Mouse (Mus musculus) testis, postnatal 10 days (tissue): ENCODE data around the gene Mgarp.
A peak's percentile ranks its signal among the peaks of the same experiment; 100 is the strongest.
"Not testable (repeated sequence)": the region's sequence is repeated elsewhere in the genome, so short reads cannot be mapped to it uniquely, and the experiment has no call there.

ENCODE experiments used
- DNase-seq: peaks from one replicate; pipeline ENCODE4 v3.0.0; 2021; ENCODE audit warnings: low spot score

Mgarp gene

DNA sequence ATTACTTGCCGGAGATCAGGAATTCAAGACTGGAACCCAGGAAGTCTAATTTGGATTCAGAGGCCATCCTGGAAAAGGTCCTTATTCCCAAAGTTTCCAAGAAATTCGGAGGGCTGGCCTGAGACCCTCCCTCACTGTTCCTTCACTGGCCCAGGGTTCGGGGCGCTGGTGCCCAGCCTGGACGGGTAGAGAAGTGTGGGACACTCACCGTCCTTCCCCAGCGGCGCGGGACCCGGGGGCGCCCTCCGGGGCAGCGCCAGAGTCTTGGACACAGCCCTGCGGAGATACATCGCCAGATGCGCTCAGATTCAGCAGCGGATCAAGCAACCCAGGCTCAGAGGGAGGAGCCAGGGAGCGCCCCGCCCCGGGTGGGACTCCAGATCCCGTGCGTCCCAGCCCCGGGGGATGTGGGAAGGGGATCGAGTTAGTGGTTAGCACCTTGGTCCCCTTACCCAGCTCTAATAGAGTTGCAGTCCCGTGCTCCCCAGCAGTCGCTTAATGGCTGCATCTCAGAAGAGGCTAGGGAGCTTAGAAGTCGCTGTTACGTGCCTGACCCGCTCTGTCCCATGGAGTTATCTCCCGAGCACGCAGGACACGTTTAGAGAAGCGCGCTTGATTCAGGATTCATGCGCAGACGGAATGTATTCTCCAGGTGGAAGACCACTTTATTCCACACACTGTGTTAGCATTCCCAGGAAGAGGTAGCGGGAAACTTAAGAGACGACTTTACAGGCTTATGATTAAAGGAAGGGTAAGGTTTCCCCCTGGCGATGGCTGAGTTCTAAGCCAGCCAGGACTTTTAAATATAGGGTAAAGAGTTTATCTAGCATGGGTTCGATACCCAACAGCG lies at the start of gene Mgarp:
Gene Mgarp, minus strand, starts transcription at position 520 of the 850 bp plus-strand sequence.
- DNase-seq = peak; percentile 91

DNA sequence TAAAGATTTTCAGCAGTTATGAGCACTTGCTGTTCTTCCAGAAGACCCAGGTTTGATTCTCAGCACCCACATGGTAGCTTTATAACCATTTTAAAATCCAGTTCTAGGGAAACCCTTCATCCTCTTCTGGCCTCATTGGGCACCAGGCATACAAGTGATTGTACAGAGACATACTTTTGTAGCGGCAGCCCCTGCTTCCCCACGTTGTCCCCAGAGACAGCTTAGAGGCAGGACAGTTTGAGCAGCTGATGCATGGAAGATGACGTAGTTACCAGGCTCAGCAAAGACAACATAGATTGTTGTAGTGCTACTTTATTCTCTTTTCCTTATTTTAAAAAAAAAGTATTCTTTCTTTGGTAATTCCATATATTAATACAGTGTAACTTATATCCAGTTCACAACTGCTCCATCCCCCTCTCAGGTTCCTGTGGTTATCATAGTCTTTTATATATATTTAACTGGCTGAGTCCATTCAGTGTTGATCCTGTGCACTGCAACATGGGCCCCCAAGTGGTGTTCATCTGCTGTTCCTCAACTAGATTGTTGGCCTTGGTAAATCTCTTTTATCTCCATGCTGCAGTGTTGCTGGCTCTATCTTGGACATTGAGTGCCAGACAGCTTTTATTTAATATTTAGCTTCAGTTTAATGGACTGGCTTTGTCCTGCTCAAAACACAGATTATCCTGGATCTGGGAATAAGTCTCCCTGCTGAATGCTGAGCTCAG lies 38.5 kb upstream of the Mgarp start:
- no peak for DNase-seq

DNA sequence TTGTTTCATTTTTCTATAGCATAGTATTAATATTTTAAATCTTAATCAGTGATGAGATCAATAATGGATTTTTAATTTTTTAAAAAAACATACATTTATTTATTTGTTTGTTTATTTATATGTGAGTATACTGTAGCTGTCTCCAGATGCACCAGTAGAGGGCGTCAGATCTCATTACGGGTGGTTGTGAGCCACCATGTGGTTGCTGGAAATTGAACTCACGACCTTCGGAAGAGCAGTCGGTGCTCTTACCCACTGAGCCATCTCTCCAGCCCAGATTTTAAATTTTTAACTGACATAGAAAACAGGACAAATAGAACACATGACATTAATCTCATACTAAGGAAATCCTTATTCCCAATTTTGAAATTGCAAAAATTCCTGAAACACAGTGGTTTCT lies 37.8 kb upstream of the Mgarp start:
- not testable (repeated sequence) for DNase-seq

DNA sequence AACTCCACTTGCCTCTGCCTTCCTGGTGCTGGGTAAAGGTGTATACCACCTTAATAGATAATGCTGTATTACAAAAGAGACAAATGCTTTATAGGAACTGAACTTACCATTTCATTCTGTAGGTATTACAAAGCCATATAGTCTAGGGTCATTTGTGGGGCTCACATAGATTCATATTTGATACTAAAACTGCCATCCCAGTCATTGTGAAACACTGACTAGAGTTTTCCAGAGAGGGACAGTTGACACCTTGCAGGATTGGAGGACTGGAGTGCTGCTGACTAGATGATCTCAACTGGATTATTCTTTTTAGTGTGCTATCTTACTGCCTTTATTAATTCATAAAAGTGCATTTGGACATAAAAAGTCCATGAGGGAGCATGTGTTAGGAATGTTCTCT lies 28.9 kb upstream of the Mgarp start:
- DNase-seq = no peak

DNA sequence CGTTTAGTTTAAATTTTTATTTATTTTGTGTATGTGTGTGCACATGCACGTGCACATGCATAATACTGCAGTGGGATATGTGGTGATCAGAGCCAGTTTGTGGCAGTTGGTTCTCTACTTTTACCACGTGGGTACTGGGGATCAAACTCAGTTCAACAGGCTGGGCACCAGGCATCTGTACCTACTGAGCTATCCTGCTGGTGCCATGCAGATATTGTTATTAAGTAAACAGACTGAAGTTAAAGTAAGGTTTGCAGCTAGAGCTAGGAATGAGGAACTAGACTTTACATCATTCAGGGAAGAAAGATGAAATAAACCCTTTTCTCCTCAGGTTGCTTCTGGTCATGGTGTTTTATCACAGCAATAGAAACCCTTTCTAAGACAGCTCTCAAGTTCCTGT lies 25.4 kb upstream of the Mgarp start:
- no peak for DNase-seq

DNA sequence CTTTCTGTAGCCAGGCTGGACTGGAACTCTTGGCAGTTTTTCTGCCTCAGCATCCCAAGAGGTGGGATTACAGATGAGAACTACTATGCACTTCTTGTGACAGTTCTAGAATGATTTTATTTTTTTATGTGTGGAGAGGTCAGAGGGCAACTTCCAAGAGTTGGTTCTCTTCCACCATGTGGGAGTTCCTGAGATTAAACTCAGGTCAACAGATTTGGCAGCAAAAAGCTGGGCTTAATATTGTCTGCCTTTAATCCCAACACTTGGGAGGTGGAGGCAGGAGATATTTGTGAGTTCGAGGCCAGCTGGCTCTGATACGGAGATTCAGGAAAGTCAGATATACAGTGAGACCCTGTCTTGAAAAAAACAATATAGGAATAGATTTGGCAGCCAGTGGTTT lies 21.4 kb upstream of the Mgarp start:
- DNase-seq = no peak

DNA sequence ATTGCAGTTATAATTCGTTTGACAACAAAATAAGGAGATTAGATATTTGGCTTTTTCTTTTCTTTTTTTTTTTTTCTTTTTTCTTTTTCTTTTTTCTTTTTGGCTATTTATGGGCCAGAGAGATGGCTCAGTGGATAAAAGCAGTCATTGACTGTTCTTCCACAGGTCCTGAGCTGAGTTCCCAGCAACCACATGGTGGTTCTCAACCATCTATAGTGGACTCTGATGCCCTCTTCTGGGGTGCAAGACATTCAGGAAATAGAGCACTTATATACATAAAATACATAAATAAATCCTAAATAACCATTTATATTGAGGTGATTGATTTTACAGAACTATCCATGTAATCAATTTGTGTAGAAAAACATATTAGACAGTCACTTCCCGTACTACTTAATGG lies 20.9 kb upstream of the Mgarp start:
- DNase-seq = no peak

DNA sequence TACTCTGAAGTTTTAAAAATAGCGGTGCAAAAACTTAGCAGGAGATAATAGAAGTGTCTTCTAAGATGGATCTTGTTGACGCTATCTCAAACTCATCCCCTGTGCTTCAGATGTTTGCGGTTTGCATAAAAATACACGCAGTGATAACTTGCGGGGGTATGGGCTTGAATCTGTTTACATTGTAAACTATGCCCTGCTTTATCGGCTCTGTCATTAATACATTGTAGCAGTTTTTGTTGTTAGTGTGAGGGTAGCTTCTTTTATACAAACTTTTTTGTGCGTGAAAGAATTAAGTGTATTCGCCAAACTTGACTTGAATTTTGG lies 20.6 kb upstream of the Mgarp start:
- no peak for DNase-seq

DNA sequence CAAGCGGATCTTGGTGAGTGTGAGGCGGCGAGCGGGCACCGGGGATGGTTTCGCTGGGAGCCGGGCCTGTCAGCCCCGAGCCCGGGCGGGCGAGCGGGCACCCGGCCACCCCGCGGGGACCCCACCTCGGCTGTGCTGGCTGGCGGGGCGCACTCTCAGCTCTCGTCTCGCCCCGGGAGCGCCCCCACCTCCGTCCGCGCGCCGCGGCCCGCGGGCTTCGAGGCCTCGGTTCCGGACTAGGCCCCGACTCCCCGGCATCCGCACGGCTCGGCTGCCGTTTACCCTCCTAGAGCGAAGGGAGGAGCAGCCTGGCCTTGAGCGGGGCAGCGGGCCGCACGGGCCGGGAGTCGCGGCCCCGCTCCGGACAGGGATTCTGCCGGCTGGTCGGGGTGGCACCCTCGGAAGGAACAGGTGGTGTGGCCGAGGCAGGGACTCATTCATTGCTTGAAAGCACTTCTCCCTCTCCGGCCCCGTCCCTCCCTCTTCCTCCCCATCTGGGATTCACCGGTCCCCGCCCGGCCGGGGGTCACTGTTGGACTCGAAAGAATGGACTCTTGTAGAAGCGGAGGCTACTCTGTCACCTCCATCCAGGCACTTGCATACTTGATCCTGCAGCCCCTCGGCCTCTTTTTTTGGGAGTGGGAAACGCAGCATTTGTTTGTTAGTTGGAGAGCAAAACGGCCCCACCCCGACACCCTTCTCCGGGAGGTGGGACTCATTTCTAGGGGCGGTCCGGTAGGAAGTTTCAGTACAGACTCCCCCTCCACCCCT lies 20.0 kb upstream of the Mgarp start:
- DNase-seq = peak; percentile 72

DNA sequence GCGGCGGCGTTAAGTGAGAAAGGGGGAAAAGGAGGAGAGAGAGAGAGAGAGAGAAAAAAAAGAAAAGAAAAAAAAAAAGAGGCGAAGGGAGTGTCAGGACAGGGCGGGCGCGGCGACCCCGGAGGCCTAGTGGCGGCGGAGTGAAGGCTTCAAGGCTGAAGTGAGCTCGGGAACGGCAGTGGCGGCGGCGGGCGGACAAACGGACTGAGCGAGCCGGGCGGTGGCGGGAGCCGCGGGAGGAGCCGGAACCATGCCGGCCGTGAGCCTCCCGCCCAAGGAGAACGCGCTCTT lies 19.5 kb upstream of the Mgarp start:
- DNase-seq = no peak

DNA sequence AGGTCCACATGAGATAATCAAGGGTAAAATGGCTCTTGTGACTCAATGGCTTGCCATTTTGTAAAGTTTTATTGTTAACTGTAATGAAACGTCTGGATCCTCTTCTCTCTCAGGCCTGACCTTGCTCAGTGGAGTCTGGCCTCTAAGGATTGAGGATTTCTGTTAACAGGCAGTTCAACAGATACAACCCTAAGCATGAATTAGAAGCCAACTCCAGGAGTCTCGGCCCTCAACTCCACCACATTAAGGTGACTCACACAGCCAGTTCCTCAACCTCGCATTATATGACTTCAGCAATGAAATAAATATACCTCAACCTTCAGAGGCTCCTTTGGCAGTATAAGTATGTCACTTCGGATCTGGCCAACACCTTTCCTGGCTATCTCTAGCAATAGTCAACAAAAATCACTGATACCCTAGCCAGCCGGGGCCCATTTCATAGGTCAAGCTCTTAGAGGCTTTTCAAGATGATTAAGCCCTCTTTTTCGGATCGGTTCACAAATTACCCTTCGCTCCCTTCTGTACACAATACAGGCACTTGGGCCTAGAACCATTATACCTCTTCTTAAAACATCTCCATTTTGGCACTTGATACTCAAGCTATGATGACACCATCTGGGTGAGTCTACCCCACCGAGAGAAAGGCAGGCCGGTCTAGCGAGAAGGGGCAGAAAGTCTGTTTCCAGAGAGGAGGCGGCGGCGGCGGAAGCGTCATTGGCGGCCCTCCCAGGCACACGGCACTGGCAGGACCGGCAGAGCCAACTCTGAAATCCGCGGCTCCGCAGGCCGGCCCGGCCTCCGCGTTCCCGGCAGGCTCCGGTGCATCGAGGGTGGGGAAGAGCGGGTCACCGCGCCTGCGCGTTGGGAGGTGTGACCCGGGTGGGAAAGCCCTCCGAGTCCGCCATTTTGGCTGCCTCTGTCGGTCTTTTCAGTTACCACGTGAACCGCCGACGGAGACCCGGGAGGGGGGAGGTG lies 18.8 kb upstream of the Mgarp start, which contains the start of gene Naa15:
Gene Naa15, plus strand, starts transcription at position 51 of the 975 bp plus-strand sequence.
- DNase-seq = peak; percentile 96

DNA sequence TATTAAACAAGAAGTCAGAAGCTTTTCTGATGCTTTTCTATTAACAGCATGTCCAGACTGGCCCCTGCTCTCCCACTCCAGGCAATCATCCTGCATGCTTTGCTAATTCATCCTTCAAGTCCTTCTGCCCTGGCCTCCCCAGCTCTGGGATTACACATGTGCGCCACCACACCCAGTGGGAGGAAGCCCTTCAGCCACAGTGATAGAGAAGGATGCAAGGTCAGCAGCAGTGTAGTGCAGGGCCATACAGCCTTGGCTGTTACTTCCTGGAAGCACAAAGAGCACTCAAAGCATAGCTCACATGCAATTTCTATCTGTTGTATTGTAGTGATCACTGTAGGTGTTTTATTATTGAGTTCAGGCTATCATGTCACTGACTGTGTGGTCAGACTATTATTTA lies 16.7 kb upstream of the Mgarp start:
- DNase-seq = no peak

DNA sequence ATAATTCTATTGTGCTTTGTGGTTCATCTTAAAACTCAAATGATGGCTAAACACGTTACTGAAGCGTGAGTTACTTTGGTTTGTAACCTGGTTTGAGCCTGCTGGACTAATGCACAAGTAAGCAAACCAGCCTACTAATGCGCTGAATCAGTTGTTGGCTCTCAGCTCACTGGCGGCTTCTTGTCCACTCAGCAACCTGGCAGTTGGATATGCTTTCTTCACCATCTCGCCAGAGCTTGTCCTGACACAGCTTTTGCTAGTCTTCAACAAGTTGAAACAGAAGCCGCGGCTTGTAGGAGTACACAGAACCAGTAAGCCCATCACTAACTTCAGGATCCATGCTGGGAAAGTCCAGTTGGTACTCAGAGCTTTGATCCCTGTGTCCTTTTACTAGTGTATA lies 15.9 kb upstream of the Mgarp start:
- no peak for DNase-seq

DNA sequence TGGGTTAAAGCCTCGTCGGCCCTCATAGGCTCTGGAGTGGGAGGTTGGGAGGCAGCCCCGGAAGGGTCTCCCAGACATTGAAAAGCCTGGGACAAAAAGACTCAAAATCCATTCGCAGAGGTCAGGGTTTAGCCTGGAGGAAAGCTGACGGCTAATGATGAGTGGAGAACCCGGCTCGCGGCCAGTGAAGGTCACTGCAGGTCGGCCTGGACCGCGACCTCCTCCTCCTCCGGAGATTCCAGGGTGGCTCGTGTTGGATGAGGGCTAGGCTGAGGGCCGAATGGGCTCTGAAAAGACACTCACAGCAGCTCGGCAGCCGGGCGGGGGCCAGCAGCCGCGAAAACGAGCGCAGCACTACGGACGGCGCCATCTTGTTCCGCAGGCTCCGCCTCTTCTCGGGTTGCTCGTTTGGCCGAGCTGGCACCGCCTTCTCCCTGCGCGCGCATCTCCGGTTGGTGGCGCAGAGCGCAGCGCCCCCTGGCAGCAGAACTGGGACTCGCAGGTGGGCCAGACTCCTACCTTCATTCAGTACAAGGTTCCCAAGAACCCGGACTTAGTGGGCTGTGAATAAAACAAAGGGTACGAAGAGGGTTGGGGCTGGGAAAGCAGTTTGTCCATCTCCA lies 12.1 kb upstream of the Mgarp start, which contains the start of gene Ndufc1:
Gene Ndufc1, minus strand, starts transcription at position 428 of the 623 bp plus-strand sequence.
- peak; percentile 100 for DNase-seq

DNA sequence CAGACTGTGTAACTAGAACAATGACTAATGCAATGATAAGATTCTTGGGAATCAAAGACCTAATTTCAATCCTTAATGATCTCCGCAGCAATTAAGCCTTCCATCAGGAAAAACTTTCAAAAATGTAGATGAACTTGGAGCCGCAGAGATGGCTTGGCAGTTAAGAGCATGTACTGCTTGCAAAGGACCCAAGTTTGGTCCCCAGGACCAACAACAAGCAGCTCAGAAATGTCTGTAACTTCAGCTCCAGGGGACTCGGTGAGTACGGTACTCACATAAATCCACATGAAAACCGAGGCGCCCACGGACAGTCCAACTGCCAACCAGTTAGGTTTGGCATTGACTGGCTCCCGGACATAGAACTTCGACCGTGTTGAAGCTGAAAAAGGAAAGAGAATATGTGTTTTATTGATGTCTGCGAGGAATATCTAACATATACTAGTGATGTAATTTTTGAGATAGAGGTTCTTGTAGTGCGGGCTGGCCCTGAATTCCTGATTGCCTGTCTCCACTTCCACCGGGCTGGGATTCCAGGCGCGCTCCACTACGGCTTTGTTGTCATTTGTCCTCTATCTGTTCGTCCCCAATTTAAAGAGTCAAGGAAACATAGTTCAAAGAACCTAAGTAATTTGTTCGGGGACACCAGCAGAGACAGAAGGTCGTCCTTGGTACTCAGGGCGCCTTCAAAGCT lies 11.5 kb upstream of the Mgarp start:
- DNase-seq = no peak

DNA sequence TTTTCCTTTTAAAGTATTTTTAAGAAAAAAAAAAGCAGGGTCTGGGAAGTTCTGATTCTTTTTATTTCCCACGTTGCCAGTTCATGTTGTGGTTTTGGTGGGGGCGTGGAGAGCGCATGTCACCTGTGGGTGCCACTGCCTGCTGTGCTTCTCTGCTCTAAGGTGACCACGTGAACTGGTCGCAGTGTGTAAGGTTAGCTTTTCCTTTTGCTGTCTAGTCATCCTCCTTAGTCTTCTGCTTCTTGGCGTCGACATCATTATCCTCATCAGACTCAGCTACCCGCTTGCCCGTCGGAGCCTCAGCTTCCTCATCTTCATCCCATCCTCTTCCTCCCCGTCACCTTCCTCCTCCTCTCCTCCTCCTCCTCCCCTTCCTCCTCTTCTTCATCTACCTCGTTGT lies 6.1 kb upstream of the Mgarp start:
- DNase-seq = no peak

DNA sequence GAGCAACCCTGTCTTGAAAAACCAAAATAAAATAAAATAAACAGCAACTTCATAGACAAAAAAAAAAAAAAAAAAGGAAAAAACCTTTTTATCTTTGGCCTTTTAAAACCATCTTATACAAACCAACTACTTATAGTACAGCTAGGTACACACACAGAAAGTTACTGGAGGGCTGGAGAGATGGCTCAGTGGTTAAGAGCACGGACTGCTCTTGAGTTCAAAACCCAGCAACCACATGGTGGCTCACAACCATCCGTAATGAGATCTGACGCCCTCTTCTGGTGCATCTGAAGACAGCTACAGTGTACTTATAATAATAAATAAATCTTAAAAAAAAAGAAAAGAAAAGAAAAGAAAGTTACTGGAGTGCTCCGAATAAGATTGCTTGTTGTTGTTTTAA lies 5.5 kb upstream of the Mgarp start:
- DNase-seq = not testable (repeated sequence)

DNA sequence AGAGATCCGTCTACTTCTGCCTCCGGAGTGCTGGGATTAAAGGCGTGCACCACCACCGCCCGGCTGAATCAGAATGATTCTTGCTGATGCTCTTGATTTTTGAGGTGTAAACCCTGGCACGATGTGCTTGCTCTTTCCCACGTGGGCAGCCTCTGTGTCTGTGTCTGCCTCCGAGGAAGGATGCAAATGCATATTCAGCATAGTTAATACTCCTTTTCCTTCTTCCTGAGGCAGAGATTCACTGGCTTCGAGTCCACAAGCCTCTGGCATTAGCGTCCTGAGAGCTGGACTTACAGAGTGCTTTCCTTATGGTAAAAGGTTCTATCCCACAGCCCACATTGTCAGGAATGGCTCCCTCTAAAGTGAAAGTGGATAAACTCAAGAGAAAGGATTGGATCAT lies 4.1 kb upstream of the Mgarp start:
- DNase-seq = no peak

DNA sequence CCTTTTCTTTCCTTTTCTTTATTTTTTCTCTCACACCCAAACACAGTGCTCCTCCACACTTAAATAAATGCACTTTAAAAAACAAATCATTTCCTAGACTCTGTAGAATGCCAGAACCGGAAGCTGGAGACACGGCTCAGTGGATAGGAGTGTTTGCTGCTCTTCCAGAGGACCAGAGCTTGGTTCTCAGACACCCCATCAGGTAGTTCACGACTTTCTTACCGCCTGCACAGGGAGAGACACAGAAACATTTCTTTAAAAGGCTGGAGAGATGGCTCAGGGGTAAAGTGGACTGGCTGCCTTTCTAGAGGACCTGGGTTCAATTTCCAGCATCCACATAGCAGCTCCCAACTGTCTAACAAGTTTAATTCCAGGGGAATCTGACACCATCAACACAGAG lies 3.0 kb upstream of the Mgarp start:
- DNase-seq = no peak

DNA sequence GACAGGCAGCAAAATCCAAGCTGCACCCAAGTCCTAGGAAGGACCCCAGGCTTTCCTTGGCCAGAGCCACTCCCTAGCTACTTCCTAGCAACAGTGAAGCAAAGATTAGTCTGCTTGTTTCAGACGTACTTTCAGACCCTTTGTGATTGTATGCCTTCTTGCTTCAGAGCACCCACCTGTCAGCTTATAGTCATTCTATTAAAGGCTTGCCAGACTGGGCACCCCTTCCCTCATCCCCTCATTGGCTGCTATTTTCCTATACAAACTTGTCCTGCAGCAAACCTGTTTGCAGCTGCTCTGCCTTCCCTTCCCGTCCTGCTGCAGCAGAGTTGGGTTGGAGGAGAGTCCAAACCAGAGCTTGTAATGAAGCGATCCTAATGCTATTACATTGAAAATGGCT lies 2.1 kb upstream of the Mgarp start:
- DNase-seq = no peak
